Mouse (Mus musculus): ENCODE data around the gene Ghr.
A peak's percentile ranks its signal among the peaks of the same experiment; 100 is the strongest.

The Ghr gene

DNA sequence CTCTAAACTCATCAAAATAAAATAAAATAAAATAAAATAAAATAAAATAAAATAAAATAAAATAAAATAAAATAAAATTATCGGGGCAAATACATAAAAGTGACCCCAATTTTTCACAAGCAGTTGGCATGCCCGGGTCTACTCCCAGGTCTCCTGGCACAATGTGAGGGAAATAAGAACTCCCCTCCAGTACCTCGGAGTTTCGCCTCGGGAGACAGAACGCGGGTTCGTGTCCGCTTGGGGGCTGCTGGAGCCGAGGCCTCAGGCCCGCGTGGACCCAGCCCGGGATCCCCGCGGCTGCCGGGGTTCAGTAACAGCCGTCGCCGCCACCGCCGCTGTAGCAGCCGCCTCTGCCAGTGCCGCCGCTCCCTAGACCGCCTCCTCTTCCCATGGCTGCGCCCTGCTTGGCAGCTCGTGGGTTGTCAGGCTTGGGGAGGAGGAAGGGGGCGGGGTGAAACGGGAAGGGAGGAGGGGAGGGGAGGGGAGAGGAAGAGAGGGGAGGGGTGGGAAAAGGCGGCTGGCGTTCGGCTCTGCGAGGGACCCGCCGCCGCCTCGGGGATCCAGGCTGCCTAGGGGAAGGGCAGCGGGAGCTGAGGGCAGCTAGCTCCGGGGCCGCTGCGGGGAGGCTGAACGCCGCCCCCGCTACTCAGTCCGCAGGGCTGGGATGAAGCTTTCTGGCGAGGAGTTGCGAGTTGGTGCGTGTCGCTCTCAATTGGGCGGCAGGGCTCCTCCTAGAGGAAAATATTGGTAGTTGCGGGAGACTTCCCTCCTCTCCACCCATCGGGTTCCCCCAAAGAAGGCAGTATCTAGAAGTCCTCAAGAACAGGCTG, at the start of gene Ghr:
TSS of gene Ghr (minus strand) at position 686 of the 830 bp plus-strand sequence.
- peak; percentile 92 for DNase-seq

DNA sequence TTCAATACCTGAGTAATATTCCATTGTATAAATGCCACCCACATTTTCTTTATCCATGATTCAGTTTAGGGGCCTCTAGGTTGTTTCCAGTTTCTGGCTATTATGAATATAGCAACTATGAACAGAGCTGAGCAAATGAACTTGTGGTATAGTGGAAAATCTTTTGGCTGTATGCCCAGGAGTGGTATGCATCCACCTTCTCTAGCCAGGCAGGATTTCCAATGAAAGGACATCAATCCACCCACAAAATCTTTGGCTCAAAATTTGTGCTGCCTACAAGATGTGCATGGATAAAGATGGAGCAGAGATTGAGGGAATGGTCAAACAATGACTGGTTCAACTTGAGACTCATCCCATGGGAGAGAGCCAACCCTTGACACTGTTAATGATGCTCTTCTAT, 39.5 kb upstream of the Ghr start:
- DNase-seq: no peak

DNA sequence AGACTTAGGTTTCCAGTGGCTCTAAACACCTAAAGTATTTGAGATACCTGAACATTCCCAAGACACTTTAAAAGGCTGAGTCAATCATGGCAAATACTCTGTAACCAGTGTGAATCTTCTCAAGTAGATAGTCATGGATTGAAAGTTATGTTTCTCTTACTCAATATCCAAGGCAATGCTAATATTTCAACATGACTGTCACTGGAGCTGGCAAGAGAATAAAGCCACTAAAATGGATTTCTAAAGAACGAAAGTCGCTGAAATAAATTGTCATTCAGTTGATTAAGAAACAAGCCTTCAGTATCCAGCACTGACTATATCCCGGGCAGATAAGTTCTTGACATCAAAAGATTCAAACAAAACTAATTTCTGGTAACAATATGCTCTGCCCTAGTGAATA, 37.1 kb upstream of the Ghr start:
- DNase-seq: no peak

DNA sequence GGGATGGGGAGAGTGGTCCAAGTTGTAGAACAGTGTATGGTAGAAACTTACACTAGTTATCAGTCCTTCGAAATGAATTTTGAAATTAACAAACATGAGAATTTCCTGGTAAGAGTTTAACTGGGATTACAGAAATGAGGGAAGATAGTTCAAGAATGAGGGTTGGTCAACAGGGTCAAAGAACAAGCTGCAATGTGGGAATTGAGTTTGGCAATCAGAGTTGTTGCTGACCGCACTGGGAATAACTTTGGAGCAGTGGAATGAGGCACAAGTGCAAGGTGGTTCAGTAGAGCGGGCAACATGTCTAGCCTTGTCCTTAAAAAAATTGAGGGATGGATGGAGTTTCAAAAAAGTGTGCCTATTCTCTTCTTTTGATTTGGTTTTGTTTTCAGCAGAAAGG, 35.0 kb upstream of the Ghr start:
- no peak for DNase-seq

- DNase-seq: no peak
Observed at GRCm38 (mm10) chr15:3611961-3612360, 28.7 kb upstream of the Ghr start.

- DNase-seq: no peak
Observed at GRCm38 (mm10) chr15:3607951-3608350, 24.7 kb upstream of the Ghr start.

DNA sequence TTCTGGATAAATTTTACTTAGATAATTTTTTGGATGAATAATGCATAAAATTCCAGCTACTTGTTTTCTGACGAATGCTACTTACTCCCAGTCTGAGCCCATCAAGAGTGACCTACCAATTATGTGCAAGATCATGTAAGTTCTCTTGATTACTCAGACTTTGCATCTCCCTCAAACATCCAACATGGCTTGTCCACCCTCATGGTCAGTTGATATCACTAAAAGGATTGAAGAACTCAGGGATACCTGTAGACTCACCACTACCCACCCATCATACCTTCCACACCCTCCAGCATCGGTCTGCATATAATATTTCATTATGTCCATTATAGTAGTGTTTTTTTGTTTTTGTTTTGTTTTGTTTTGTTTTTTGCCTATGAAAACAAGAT, 18.8 kb upstream of the Ghr start:
- no peak for DNase-seq

DNA sequence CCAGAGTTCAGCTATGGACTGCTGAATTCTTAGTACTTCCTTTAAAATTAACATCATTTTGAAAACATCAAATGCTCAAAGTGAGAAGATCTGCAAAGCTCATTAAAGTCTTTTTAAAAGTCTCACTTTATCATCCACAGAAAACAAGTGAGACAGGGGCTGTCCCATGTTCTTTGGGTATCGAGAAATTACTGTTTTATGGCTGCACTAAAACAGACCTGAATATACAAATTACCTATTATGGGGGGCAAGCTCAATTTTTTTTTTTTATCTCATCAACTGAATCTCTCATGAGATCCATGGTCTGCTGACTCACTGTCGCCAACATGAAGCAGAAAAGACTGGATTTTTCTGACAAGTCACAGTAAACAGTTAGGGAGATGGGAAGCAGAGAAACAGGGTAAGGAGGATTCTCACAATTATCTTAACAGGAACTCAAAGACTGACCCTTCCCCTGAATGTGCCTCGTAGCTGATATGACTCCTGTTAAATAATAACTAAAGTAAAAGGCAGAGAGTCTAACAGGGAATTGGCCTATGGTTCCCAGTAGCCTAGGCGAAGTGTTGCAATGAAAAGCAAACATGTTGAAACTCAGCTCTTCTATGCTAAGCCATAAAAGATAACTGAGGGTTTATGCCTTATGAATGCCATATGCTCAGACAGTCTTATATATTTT, 18.3 kb upstream of the Ghr start:
- no peak for DNase-seq

DNA sequence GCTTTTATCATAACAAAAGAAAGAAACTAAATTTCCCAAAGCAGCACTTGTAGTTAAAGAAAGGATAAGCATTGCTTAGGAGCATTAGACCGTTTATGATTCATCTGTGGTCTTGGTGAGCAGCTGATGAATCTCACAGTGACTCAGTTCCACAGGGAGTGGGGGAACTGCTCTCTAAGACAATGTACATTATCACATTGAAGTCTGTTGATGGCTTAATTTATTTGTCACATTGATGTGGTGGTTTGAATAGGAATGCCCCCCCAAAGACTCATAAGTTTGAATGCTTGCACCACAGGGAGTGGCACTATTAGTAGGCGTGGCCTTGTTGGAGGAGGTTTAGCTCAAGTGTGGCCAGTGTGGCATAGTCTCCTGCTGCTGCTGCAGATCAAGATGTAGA, 4.6 kb upstream of the Ghr start:
- no peak for DNase-seq

DNA sequence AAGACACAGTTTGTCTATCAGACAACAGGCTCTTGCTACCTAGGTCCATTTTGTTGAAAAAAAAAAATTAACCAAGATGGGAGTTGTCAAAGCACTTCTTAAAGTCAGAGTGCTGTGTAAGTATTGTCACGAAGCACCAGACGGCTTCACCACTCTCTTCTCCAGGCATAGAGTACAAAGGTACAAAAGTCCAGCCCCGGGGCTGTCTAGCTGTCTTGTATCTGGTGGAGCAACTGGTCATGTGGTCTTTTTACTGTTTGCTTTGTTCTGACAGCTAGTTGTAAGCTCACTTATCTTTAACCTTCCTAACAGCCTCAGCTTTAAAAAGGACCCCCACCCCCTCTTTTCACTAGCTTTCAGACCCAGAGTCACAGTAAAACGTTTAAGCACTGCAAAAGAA, 1.1 kb upstream of the Ghr start:
- DNase-seq: peak; percentile 39

DNA sequence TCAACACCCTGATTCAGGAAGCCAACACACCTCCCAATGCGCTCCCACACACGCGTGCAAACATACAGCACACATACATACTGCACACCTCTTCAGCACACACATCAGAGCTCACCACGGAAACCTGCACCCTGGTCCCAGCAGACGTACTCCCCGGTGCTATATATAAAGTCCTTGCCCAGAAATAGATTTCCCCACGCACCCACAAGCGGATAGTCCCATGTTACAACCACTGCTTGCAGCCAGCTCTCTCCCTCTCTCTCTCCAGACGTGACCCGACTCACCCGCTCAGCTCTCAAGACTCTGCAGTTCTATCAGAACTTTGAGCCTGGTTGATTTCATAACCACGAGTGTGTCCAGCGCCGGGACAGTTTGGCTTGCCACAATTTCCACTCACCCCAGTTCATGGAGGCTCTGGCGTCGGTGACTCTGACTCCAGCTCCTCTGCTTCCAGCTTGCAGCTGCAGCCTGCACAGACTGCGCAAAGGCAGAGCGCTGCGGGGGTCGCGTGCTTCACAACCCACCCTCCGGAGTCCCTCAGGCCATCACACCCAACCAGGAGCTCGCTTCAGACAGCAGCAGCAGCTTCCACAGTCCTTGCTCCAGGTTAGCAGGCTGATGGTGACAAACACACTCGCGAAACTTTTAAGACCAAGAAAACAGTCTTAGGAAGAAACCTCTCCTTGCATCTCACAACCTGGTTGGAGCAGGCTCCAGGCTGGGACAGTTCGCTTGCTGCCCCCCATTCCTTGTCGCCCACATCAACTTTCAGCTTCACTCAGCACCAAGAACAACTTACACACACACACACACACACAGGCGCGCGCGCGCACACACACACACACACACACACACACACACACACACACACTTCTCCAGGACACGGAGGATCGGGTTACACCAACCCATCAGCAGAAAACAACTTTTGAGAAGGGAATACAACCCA, 1.2 kb downstream of the Ghr start:
- peak; percentile 74 for DNase-seq

GRCm38 (mm10) chr15:3581337-3581736, 2.0 kb downstream of the Ghr start:
- DNase-seq: peak; percentile 31

DNA sequence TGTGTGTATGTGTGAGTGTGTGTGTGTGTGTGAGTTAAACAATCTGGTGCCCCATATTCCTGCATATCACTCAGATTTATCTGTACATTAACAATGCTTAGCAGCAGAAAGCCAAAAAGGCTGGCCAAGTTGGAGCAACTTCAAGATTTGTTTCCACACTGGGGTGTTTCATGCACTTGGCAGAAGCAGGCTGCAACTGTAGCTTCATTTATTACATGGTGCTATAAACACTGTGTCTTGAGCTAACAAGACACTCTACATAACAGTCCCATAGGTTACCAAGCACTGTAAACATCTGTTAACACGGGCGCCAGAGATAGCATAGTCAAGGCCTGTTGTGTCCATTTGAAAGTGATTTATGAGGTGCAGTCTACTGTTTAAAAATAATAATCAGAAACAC, 3.1 kb downstream of the Ghr start:
- no peak for DNase-seq

DNA sequence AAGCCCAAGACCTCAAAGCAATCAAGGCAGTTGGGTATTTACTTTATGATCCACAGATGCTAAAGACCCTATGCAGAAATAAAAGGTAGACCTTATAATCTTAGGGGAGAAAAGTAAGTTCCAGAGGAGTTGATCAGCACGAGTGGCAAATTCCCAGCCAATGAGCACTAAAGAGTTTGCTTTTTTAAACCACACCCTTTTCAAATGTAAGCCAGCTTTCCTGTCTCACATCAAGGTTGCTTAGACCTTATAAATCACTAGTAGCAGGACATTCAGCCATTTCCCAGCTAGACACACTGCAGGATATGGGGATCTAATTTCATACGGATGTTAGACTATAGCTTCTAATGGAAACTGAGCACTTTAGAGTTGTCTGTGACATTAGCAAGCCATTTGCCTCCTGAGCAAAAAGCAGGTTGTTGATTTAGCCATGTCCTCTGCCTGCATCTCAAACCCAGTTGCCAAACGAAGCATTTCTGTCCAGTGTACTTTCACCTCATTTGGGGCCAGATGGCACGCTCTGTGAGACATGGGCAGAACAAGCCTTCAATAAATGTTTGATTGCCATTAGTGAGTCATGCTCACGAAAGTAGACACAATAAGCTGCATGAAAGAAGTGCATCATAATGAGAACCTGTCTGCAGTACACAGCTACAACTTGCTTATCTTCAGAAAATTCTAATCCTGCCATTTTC, 4.9 kb downstream of the Ghr start:
- peak; percentile 43 for DNase-seq

DNA sequence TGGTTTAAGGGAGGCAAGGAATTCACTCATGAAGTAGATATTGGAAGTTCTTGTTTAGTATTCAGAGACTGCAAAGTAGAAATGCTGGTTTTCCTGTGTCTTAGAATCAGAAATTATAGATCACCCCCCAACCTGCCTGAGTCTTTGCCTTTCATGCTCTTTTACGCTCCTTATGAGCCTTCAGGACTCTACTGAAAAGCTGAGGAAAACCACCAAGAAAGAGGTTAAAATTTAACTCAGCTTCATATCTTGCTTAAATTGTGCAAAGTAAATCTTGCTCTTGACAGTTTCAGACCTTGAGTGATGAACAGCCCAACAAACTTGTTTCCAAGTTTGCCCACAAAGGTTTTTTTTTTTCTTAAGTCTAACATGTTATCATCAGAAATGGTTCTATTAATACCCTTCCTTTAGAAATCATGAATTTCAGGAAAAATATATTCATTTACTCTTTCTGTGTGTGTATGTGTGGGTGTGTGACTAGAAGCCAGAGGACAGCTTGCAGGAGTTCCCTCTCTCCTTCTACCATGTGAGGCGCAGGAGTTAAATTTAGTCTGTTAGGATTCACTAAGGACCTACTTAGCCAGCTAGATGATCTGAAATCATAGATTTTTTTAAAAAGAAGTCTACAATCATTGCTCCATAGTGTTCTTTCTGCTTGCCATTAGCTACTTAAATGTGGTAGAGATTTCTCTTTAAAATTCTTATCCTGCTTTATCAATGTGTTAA, 14.0 kb downstream of the Ghr start:
- no peak for DNase-seq

DNA sequence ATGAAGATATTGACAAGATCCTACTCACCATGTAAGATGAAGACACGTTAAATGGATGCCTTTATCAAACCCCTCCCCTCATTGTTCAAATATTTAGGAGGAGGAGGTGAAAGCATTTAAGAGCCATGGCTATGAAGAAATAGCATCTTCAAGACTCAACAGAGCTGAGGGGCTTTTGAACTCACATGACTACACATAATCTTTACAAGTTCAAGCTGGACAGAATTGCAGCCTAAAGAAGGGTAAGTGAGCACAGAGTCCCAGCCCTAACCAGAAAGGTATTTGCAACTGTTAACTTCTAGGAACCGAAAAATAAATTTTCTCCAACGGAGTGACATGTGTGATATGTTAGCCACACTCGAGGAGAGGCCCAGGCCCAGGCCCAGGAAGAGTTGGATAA, 18.7 kb downstream of the Ghr start:
- DNase-seq: no peak

GRCm38 (mm10) chr15:3563929-3564516, 19.3 kb downstream of the Ghr start:
- no peak for DNase-seq

GRCm38 (mm10) chr15:3563473-3563872, 19.8 kb downstream of the Ghr start:
- DNase-seq: no peak

DNA sequence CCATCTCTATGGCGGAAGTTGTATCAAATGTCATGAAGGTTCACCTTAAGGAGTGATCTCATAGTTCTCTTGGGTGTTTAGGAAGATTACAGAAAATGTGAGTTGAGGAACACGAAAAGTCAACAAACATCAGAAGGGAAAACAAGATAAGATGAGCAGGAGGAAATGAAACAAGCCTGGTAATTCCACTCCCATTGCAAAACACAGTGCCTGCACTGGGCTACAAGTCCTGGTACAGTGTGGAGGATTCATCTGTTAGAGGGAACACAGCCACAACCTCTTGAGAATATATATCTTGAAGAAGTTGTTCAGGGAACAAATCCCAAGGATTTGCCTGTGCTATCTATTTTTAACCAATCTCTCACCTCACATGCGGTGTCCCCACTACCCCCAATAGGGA, 24.8 kb downstream of the Ghr start:
- DNase-seq: no peak

DNA sequence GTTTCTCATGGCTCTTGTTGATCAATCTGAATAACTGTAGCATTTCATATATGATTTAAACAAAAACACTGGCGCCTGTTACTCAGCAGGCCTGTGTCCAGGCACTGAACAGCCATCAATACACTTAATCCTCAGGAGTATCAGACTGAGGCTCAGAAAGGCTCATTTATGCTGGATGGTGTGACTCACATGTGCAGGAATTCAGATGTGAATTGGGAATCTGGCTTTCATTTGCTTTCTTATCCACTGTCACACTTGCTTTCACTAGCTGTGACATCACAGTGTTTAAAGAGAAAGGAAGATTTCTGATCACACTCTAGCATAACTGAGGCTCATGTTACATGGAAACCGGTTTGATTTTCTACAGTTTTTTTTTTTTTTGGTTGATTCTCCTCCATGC, 39.0 kb downstream of the Ghr start:
- DNase-seq: no peak

DNA sequence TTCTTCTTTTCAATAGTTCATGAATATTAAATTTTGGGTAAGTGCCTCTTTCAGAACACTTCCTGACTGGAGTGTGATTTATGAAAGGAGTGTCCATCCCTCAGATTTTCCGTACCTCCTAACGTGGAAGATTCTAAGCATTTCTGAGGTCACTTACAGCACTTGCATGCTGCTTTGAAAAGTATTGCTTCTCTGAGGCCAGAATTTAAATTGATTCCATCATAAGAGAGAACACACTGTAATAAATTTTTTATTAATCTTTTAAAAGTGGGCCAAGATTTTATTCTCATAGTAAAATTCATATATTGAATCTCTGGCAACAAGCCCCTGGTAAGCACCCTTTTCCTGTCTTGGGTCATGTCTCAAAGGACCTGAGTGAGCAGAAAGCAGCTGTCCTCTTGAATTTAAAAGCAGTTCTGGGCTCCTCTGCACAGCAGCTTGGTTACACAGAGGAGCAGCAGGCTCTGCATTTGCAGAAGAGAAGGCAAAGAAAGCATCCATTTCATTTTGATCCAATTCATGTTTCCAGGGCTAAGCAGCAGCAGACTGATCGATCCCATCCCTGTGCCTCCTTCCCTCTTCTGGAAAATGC, 46.9 kb downstream of the Ghr start:
- no peak for DNase-seq

Data from kidney, adult 18-20 months (tissue).